Mouse (Mus musculus): ENCODE results near the gene Bloc1s4. TPM values are rescaled to one million over a fixed set of nuclear protein-coding genes. Genes with fewer than 3 reads are reported as not detected.
A peak's percentile ranks its signal among the peaks of the same experiment; 100 is the strongest.

The Bloc1s4 gene
- polyA plus RNA-seq, 1 experiment from 2014 or later, result 26.3 TPM

- no peaks in the 10 kb centered on the region for H3K4me1 ChIP-seq
- no peaks in the 10 kb centered on the region for H3K27me3 ChIP-seq (replicated peaks)
- no peak overlapping the region for H3K9ac ChIP-seq
- H3K4me3 ChIP-seq (replicated peaks), result no peak overlapping the region
- H3K9me3 ChIP-seq, result no peaks in the 10 kb centered on the region
- no peak for ATAC-seq (ENCODE audit: insufficient read depth, low FRiP score, low read depth)
- H3K27ac ChIP-seq, result no peak overlapping the region
- no peak overlapping the region for H3K4me2 ChIP-seq
- WGBS, result 56% methylated on average over 3 of the region's 3 CpGs
- no peaks in the 10 kb centered on the region for H3K36me3 ChIP-seq
Measured at GRCm38 (mm10) chr5:36769603-36770002, 21.2 kb upstream of the Bloc1s4 start.

GRCm38 (mm10) chr5:36766958-36767703, 18.7 kb upstream of the Bloc1s4 start:
- Histone ChIP-seq H3K4me2 (no peak overlapping the region), H3K4me3 (replicated peaks) (no peak overlapping the region), H3K27me3 (replicated peaks) (no peaks in the 10 kb centered on the region), H3K27ac (no peak overlapping the region), H3K9me3 (no peaks in the 10 kb centered on the region), H3K36me3 (no peaks in the 10 kb centered on the region), H3K4me1 (no peaks in the 10 kb centered on the region), H3K9ac (no peak overlapping the region)
- WGBS, result 34% methylated on average over 10 of the region's 10 CpGs
- no peak for ATAC-seq (ENCODE audit: insufficient read depth, low FRiP score, low read depth)

GRCm38 (mm10) chr5:36759848-36760247, 11.4 kb upstream of the Bloc1s4 start:
- WGBS, result 27% methylated on average over 4 of the region's 4 CpGs
- Histone ChIP-seq H3K4me2 (no peak overlapping the region), H3K4me3 (replicated peaks) (no peak overlapping the region), H3K9ac (no peak overlapping the region), H3K27ac (no peak overlapping the region), H3K36me3 (no peaks in the 10 kb centered on the region), H3K9me3 (no peaks in the 10 kb centered on the region), H3K4me1 (no peaks in the 10 kb centered on the region), H3K27me3 (replicated peaks) (no peaks in the 10 kb centered on the region)
- no peak for ATAC-seq (ENCODE audit: insufficient read depth, low FRiP score, low read depth)

- Histone ChIP-seq H3K4me2 (no peak overlapping the region), H3K4me1 (no peaks in the 10 kb centered on the region), H3K9me3 (no peaks in the 10 kb centered on the region), H3K9ac (no peak overlapping the region), H3K4me3 (replicated peaks) (no peak overlapping the region), H3K27me3 (replicated peaks) (no peaks in the 10 kb centered on the region), H3K27ac (no peak overlapping the region), H3K36me3 (no peaks in the 10 kb centered on the region)
- no peak for ATAC-seq (ENCODE audit: insufficient read depth, low FRiP score, low read depth)
- WGBS, result 73% methylated on average over 5 of the region's 5 CpGs
Measured at GRCm38 (mm10) chr5:36757033-36757432, 8.6 kb upstream of the Bloc1s4 start.

- Histone ChIP-seq H3K9me3 (no peaks in the 10 kb centered on the region), H3K27me3 (replicated peaks) (no peaks in the 10 kb centered on the region), H3K4me3 (replicated peaks) (no peak overlapping the region), H3K4me2 (no peak overlapping the region), H3K27ac (no peak overlapping the region), H3K9ac (no peak overlapping the region), H3K36me3 (no peaks in the 10 kb centered on the region), H3K4me1 (peaks cover 6% of the 10 kb centered on the region; the same call in 1 of the 2 replicates)
- ATAC-seq (ENCODE audit: insufficient read depth, low FRiP score, low read depth), result no peak
- WGBS, result 73% methylated on average over 9 of the region's 9 CpGs
Measured at GRCm38 (mm10) chr5:36750119-36751078, 1.9 kb upstream of the Bloc1s4 start.

- no peaks in the 10 kb centered on the region for H3K27me3 ChIP-seq (replicated peaks)
- peak overlapping the region; percentile 91 for H3K4me3 ChIP-seq (replicated peaks)
- peak overlapping the region; percentile 94 for H3K4me2 ChIP-seq
- 2% methylated on average over 76 of the region's 76 CpGs for WGBS
- no peaks in the 10 kb centered on the region for H3K9me3 ChIP-seq
- H3K4me1 ChIP-seq, result peaks cover 6% of the 10 kb centered on the region; the same call in 1 of the 2 replicates
- no peaks in the 10 kb centered on the region for H3K36me3 ChIP-seq
- peak overlapping the region; percentile 69 for H3K9ac ChIP-seq
- no peak overlapping the region for H3K27ac ChIP-seq
- peak; percentile 27; the same call in 1 of the 2 replicates for ATAC-seq (ENCODE audit: insufficient read depth, low FRiP score, low read depth)
Measured at GRCm38 (mm10) chr5:36747794-36748535, 485 bp downstream of the Bloc1s4 start.

- no peak for ATAC-seq (ENCODE audit: insufficient read depth, low FRiP score, low read depth)
- H3K4me3 ChIP-seq (replicated peaks), result no peak overlapping the region
- no peaks in the 10 kb centered on the region for H3K36me3 ChIP-seq
- peaks cover 9% of the 10 kb centered on the region; the same call in 1 of the 2 replicates for H3K4me1 ChIP-seq
- no peak overlapping the region for H3K27ac ChIP-seq
- 81% methylated on average over 7 of the region's 7 CpGs for WGBS
- H3K27me3 ChIP-seq (replicated peaks), result no peaks in the 10 kb centered on the region
- no peak overlapping the region for H3K9ac ChIP-seq
- H3K4me2 ChIP-seq, result peak overlapping the region; percentile 94
- no peaks in the 10 kb centered on the region for H3K9me3 ChIP-seq
Measured at GRCm38 (mm10) chr5:36747071-36747470, 1.4 kb downstream of the Bloc1s4 start.

- no peaks in the 10 kb centered on the region for H3K27me3 ChIP-seq (replicated peaks)
- no peak overlapping the region for H3K27ac ChIP-seq
- peak overlapping the region; percentile 23; the same call in 1 of the 2 replicates for H3K4me3 ChIP-seq (replicated peaks)
- H3K4me1 ChIP-seq, result peaks cover 9% of the 10 kb centered on the region; the same call in 1 of the 2 replicates
- H3K9ac ChIP-seq, result no peak overlapping the region
- no peaks in the 10 kb centered on the region for H3K9me3 ChIP-seq
- H3K36me3 ChIP-seq, result no peaks in the 10 kb centered on the region
- peak overlapping the region; percentile 45 for H3K4me2 ChIP-seq
- ATAC-seq (ENCODE audit: insufficient read depth, low FRiP score, low read depth), result no peak
- WGBS, result 33% methylated on average over 16 of the region's 16 CpGs
Measured at GRCm38 (mm10) chr5:36742126-36742848, 6.2 kb downstream of the Bloc1s4 start.

- WGBS, result 64% methylated on average over 4 of the region's 4 CpGs
- Histone ChIP-seq H3K9me3 (no peaks in the 10 kb centered on the region), H3K27ac (no peak overlapping the region), H3K4me1 (peaks cover 2% of the 10 kb centered on the region; the same call in 1 of the 2 replicates), H3K9ac (no peak overlapping the region), H3K4me2 (no peak overlapping the region), H3K4me3 (replicated peaks) (no peak overlapping the region), H3K36me3 (no peaks in the 10 kb centered on the region), H3K27me3 (replicated peaks) (no peaks in the 10 kb centered on the region)
- ATAC-seq (ENCODE audit: insufficient read depth, low FRiP score, low read depth), result no peak
Measured at GRCm38 (mm10) chr5:36739829-36740228, 8.6 kb downstream of the Bloc1s4 start.

- 51% methylated on average over 16 of the region's 16 CpGs for WGBS
- H3K4me3 ChIP-seq (replicated peaks), result no peak overlapping the region
- H3K27ac ChIP-seq, result no peak overlapping the region
- H3K9me3 ChIP-seq, result no peaks in the 10 kb centered on the region
- H3K4me1 ChIP-seq, result peaks cover 2% of the 10 kb centered on the region; the same call in 1 of the 2 replicates
- ATAC-seq (ENCODE audit: insufficient read depth, low FRiP score, low read depth), result no peak
- H3K4me2 ChIP-seq, result no peak overlapping the region
- no peak overlapping the region for H3K9ac ChIP-seq
- no peaks in the 10 kb centered on the region for H3K36me3 ChIP-seq
- no peaks in the 10 kb centered on the region for H3K27me3 ChIP-seq (replicated peaks)
Measured at GRCm38 (mm10) chr5:36738799-36739615, 9.4 kb downstream of the Bloc1s4 start.

Measured in stomach, embryonic 15.5 days (tissue).